Mouse (Mus musculus): ENCODE measurements around the gene Odf4.

DNA sequence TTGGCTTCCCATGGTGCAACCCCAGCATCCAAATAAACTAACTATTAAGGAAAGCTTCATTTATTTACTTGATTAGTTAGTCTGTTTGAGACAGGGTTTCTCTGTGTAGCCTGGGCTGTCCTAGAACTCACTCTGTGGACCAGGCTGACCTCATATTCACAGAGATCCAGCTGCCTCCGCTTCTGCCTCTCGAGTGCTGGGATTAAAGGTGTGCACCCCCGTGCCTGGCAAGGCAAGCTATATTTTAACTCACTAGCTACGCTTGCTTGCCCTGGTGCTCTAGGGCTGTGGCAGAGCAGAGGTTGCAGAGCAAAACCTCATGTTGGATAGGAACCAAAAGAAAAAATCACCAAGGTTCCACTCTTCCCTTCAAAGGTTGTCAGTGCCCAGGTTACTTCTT is 13.6 kb upstream of the Odf4 start:
- TF ChIP-seq CTCF (IDR thresholded peaks at IDR 0.05; ENCODE audit: borderline replicate concordance, insufficient read depth, low read length) (no peak), POLR2A (IDR thresholded peaks at IDR 0.05; ENCODE audit: low read depth, low read length) (no peak)

Data from embryonic fibroblast, embryonic 13.5 days (primary cell).